Mouse (Mus musculus) neural tube, embryonic 12.5 days (tissue): ENCODE data around the gene B4galt5. TPM values are rescaled to one million over a fixed set of nuclear protein-coding genes. Genes with fewer than 3 reads are reported as not detected.
A peak's percentile ranks its signal among the peaks of the same experiment; 100 is the strongest.

Experiments
- ATAC-seq: fragments of 200-750 bp; cut with Nextera tagmentation; 2 replicates; pipeline ENCODE4 v1.8.0; 2017; ENCODE audit warnings: low read depth, mild to moderate bottlenecking, moderate TSS enrichment, moderate library complexity; ENCODE audit not compliant: low FRiP score
- H3K27ac ChIP-seq: fragments of 300-500 bp; sonication (generic); 2 replicates; pipeline ENCODE4 v1.5.1; 2016
- H3K27me3 ChIP-seq: fragments of 300-500 bp; sonication (generic); replicated peaks from 2 replicates; pipeline ENCODE4 v1.6.1; 2016; ENCODE audit warnings: mild to moderate bottlenecking
- H3K36me3 ChIP-seq: fragments of 300-500 bp; sonication (generic); 2 replicates; pipeline ENCODE4 v1.6.1; 2016; ENCODE audit warnings: mild to moderate bottlenecking
- H3K4me1 ChIP-seq: fragments of 300-500 bp; sonication (generic); 2 replicates; pipeline ENCODE4 v1.6.1; 2016
- H3K4me2 ChIP-seq: fragments of 300-500 bp; sonication (generic); replicated peaks from 2 replicates; pipeline ENCODE4 v1.6.1; 2016; ENCODE audit warnings: mild to moderate bottlenecking
- H3K4me3 ChIP-seq: fragments of 300-500 bp; sonication (generic); 2 replicates; pipeline ENCODE4 v1.5.1; 2016
- H3K9ac ChIP-seq: fragments of 300-500 bp; sonication (generic); 2 replicates; pipeline ENCODE4 v1.6.1; 2016; ENCODE audit warnings: mild to moderate bottlenecking
- H3K9me3 ChIP-seq: fragments of 300-500 bp; sonication (generic); 2 replicates; pipeline ENCODE4 v1.6.1; 2016; ENCODE audit warnings: mild to moderate bottlenecking
- WGBS: fragments of 180-500 bp; shearing (Covaris S2); methylation state at CpG from one replicate; pipeline ENCODE4 v1.1.7; 2016; 5-methylcytosine and 5-hydroxymethylcytosine counted together
- polyA plus RNA-seq: library from polyadenylated mRNA; unstranded; fragments of >200 nt; fragmentation: Nextera tagmentation; extraction: Ambion mirVana; gene quantifications from 2 replicates; pipeline ENCODE4 v1.2.1, GENCODE M21; 2016

B4galt5 gene
- polyA plus RNA-seq, 1 experiment from 2014 or later = 24.4 TPM

GRCm38 (mm10) chr2:167298729-167299705 is 50.0 kb downstream of the B4galt5 start:
- no peaks in the 10 kb centered on the region for H3K9me3 ChIP-seq
- 41% methylated on average over 27 of the region's 27 CpGs for WGBS
- H3K4me3 ChIP-seq = no peak overlapping the region
- H3K36me3 ChIP-seq = peaks cover 23% of the 10 kb centered on the region
- peak overlapping the region; percentile 26; the same call in 1 of the 2 replicates for H3K4me2 ChIP-seq
- peak; percentile 66 for ATAC-seq
- H3K4me1 ChIP-seq = peaks cover 38% of the 10 kb centered on the region
- H3K27me3 ChIP-seq = no peaks in the 10 kb centered on the region
- peak overlapping the region; percentile 59 for H3K27ac ChIP-seq
- no peak overlapping the region for H3K9ac ChIP-seq

GRCm38 (mm10) chr2:167297985-167298384 is 51.0 kb downstream of the B4galt5 start:
- no peaks in the 10 kb centered on the region for H3K9me3 ChIP-seq
- H3K27me3 ChIP-seq = no peaks in the 10 kb centered on the region
- no peak for ATAC-seq
- no peak overlapping the region for H3K9ac ChIP-seq
- H3K4me3 ChIP-seq = no peak overlapping the region
- H3K4me2 ChIP-seq = no peak overlapping the region
- no peak overlapping the region for H3K27ac ChIP-seq
- H3K4me1 ChIP-seq = peaks cover 38% of the 10 kb centered on the region
- WGBS = 96% methylated on average over 11 of the region's 11 CpGs
- H3K36me3 ChIP-seq = peaks cover 16% of the 10 kb centered on the region

GRCm38 (mm10) chr2:167294926-167295325 is 54.1 kb downstream of the B4galt5 start:
- Histone ChIP-seq H3K27ac (no peak overlapping the region), H3K9me3 (no peaks in the 10 kb centered on the region), H3K4me1 (peaks cover 34% of the 10 kb centered on the region), H3K9ac (no peak overlapping the region), H3K27me3 (no peaks in the 10 kb centered on the region), H3K4me3 (no peak overlapping the region), H3K36me3 (peaks cover 2% of the 10 kb centered on the region; the same call in 1 of the 2 replicates), H3K4me2 (no peak overlapping the region)
- WGBS = 72% methylated on average over 15 of the region's 15 CpGs
- no peak for ATAC-seq

GRCm38 (mm10) chr2:167294216-167294615 is 54.8 kb downstream of the B4galt5 start:
- H3K9ac ChIP-seq = no peak overlapping the region
- no peak overlapping the region for H3K27ac ChIP-seq
- no peak overlapping the region for H3K4me2 ChIP-seq
- H3K36me3 ChIP-seq = no peaks in the 10 kb centered on the region
- ATAC-seq = no peak
- H3K4me3 ChIP-seq = no peak overlapping the region
- WGBS = 70% methylated on average over 7 of the region's 7 CpGs
- peaks cover 27% of the 10 kb centered on the region for H3K4me1 ChIP-seq
- H3K9me3 ChIP-seq = no peaks in the 10 kb centered on the region
- H3K27me3 ChIP-seq = no peaks in the 10 kb centered on the region

GRCm38 (mm10) chr2:167293289-167294085 is 55.5 kb downstream of the B4galt5 start:
- H3K9ac ChIP-seq = no peak overlapping the region
- no peak for ATAC-seq
- no peak overlapping the region for H3K27ac ChIP-seq
- no peak overlapping the region for H3K4me3 ChIP-seq
- WGBS = 71% methylated on average over 13 of the region's 13 CpGs
- peaks cover 19% of the 10 kb centered on the region for H3K4me1 ChIP-seq
- no peaks in the 10 kb centered on the region for H3K27me3 ChIP-seq
- no peak overlapping the region for H3K4me2 ChIP-seq
- no peaks in the 10 kb centered on the region for H3K36me3 ChIP-seq
- H3K9me3 ChIP-seq = no peaks in the 10 kb centered on the region

- Histone ChIP-seq H3K27me3 (no peaks in the 10 kb centered on the region), H3K4me2 (no peak overlapping the region), H3K4me1 (peaks cover 19% of the 10 kb centered on the region; the same call in 1 of the 2 replicates), H3K27ac (no peak overlapping the region), H3K9me3 (no peaks in the 10 kb centered on the region), H3K36me3 (no peaks in the 10 kb centered on the region), H3K4me3 (no peak overlapping the region), H3K9ac (no peak overlapping the region)
- WGBS = 11% methylated on average over 6 of the region's 6 CpGs
- no peak; the same call in 1 of the 2 replicates for ATAC-seq
Measured at GRCm38 (mm10) chr2:167292854-167293253, 56.1 kb downstream of the B4galt5 start.

GRCm38 (mm10) chr2:167292151-167292591 is 56.8 kb downstream of the B4galt5 start:
- no peak overlapping the region for H3K4me3 ChIP-seq
- no peaks in the 10 kb centered on the region for H3K27me3 ChIP-seq
- no peak overlapping the region for H3K4me2 ChIP-seq
- peaks cover 19% of the 10 kb centered on the region; the same call in 1 of the 2 replicates for H3K4me1 ChIP-seq
- no peak for ATAC-seq
- H3K9me3 ChIP-seq = no peaks in the 10 kb centered on the region
- 87% methylated on average over 4 of the region's 4 CpGs for WGBS
- no peak overlapping the region for H3K27ac ChIP-seq
- H3K36me3 ChIP-seq = no peaks in the 10 kb centered on the region
- no peak overlapping the region for H3K9ac ChIP-seq

GRCm38 (mm10) chr2:167291656-167292055 is 57.3 kb downstream of the B4galt5 start:
- WGBS = 89% methylated on average over 11 of the region's 11 CpGs
- no peak overlapping the region for H3K9ac ChIP-seq
- no peaks in the 10 kb centered on the region for H3K9me3 ChIP-seq
- H3K4me3 ChIP-seq = no peak overlapping the region
- H3K4me2 ChIP-seq = no peak overlapping the region
- no peaks in the 10 kb centered on the region for H3K36me3 ChIP-seq
- H3K4me1 ChIP-seq = peaks cover 19% of the 10 kb centered on the region; the same call in 1 of the 2 replicates
- ATAC-seq = no peak
- no peak overlapping the region for H3K27ac ChIP-seq
- no peaks in the 10 kb centered on the region for H3K27me3 ChIP-seq

- H3K9me3 ChIP-seq = no peaks in the 10 kb centered on the region
- H3K27me3 ChIP-seq = no peaks in the 10 kb centered on the region
- H3K4me1 ChIP-seq = no peaks in the 10 kb centered on the region
- no peak for ATAC-seq
- no peak overlapping the region for H3K9ac ChIP-seq
- no peak overlapping the region for H3K4me2 ChIP-seq
- no peak overlapping the region for H3K27ac ChIP-seq
- 90% methylated on average over 13 of the region's 13 CpGs for WGBS
- no peaks in the 10 kb centered on the region for H3K36me3 ChIP-seq
- H3K4me3 ChIP-seq = no peak overlapping the region
Measured at GRCm38 (mm10) chr2:167281461-167281860, 67.5 kb downstream of the B4galt5 start.

- Histone ChIP-seq H3K4me1 (no peaks in the 10 kb centered on the region), H3K36me3 (no peaks in the 10 kb centered on the region), H3K9ac (no peak overlapping the region), H3K4me3 (no peak overlapping the region), H3K9me3 (no peaks in the 10 kb centered on the region), H3K27ac (no peak overlapping the region), H3K27me3 (no peaks in the 10 kb centered on the region), H3K4me2 (no peak overlapping the region)
- WGBS = 79% methylated on average over 4 of the region's 4 CpGs
- ATAC-seq = no peak
Measured at GRCm38 (mm10) chr2:167280986-167281310, 68.0 kb downstream of the B4galt5 start.

- no peaks in the 10 kb centered on the region for H3K9me3 ChIP-seq
- H3K4me3 ChIP-seq = no peak overlapping the region
- H3K4me2 ChIP-seq = no peak overlapping the region
- ATAC-seq = peak; percentile 72; the same call in 1 of the 2 replicates
- H3K27me3 ChIP-seq = no peaks in the 10 kb centered on the region
- no peaks in the 10 kb centered on the region for H3K36me3 ChIP-seq
- WGBS = 46% methylated on average over 26 of the region's 26 CpGs
- H3K27ac ChIP-seq = no peak overlapping the region
- H3K9ac ChIP-seq = no peak overlapping the region
- H3K4me1 ChIP-seq = no peaks in the 10 kb centered on the region
Measured at GRCm38 (mm10) chr2:167280090-167280985, 68.6 kb downstream of the B4galt5 start.
